Mouse (Mus musculus): ENCODE measurements around the gene Abhd17a. TPM values are rescaled to one million over a fixed set of nuclear protein-coding genes. Genes with fewer than 3 reads are reported as not detected.

Abhd17a gene
- polyA plus RNA-seq, 1 experiment = 35.8 TPM

- H3K4me3 ChIP-seq (ENCODE audit: low read depth, low read length) = peak overlapping the region; percentile 53
- H3K9ac ChIP-seq (ENCODE audit: low read depth, poor library complexity, severe bottlenecking) = 0 out of 2 replicates have a peak overlapping the region, but pooled peaks have one; percentile 21
- H3K36me3 ChIP-seq (ENCODE audit: control insufficient read depth, insufficient read depth, low read length, poor library complexity, severe bottlenecking) = no peaks in the 10 kb centered on the region
- no peaks in the 10 kb centered on the region for H3K9me3 ChIP-seq (replicated peaks; ENCODE audit: control insufficient read depth, insufficient read depth, low read length, poor library complexity, severe bottlenecking)
- no peaks in the 10 kb centered on the region for H3K27me3 ChIP-seq (ENCODE audit: control insufficient read depth, insufficient read depth, low read length, poor library complexity, severe bottlenecking)
- no peak for TF ChIP-seq EP300 (IDR thresholded peaks at IDR 0.05; ENCODE audit: insufficient read depth, low read depth, low read length)
- no peak for TF ChIP-seq CTCF (IDR thresholded peaks at IDR 0.05; ENCODE audit: low read depth, low read length)
- TF ChIP-seq POLR2A (IDR thresholded peaks at IDR 0.05; ENCODE audit: insufficient read depth, low read length) = no peak
- no peak overlapping the region for H3K27ac ChIP-seq (ENCODE audit: insufficient read depth, low read length)
- no peaks in the 10 kb centered on the region for H3K4me1 ChIP-seq (ENCODE audit: control insufficient read depth, insufficient read depth, low read length)
These were observed 54.4 kb downstream of the Abhd17a start for GRCm38 (mm10) chr10:80535711-80536110.

GRCm38 (mm10) chr10:80535071-80535470 lies 55.1 kb downstream of the Abhd17a start:
- Histone ChIP-seq H3K9ac (ENCODE audit: low read depth, poor library complexity, severe bottlenecking) (no peak overlapping the region), H3K4me1 (ENCODE audit: control insufficient read depth, insufficient read depth, low read length) (no peaks in the 10 kb centered on the region), H3K9me3 (replicated peaks; ENCODE audit: control insufficient read depth, insufficient read depth, low read length, poor library complexity, severe bottlenecking) (no peaks in the 10 kb centered on the region), H3K27me3 (ENCODE audit: control insufficient read depth, insufficient read depth, low read length, poor library complexity, severe bottlenecking) (no peaks in the 10 kb centered on the region), H3K36me3 (ENCODE audit: control insufficient read depth, insufficient read depth, low read length, poor library complexity, severe bottlenecking) (no peaks in the 10 kb centered on the region), H3K27ac (ENCODE audit: insufficient read depth, low read length) (no peak overlapping the region), H3K4me3 (ENCODE audit: low read depth, low read length) (peak overlapping the region; percentile 45)
- TF ChIP-seq POLR2A (IDR thresholded peaks at IDR 0.05; ENCODE audit: insufficient read depth, low read length) (no peak), EP300 (IDR thresholded peaks at IDR 0.05; ENCODE audit: insufficient read depth, low read depth, low read length) (no peak), CTCF (IDR thresholded peaks at IDR 0.05; ENCODE audit: low read depth, low read length) (no peak)

- Histone ChIP-seq H3K4me3 (ENCODE audit: low read depth, low read length) (no peak overlapping the region), H3K4me1 (ENCODE audit: control insufficient read depth, insufficient read depth, low read length) (no peaks in the 10 kb centered on the region), H3K27me3 (ENCODE audit: control insufficient read depth, insufficient read depth, low read length, poor library complexity, severe bottlenecking) (no peaks in the 10 kb centered on the region), H3K27ac (ENCODE audit: insufficient read depth, low read length) (no peak overlapping the region), H3K36me3 (ENCODE audit: control insufficient read depth, insufficient read depth, low read length, poor library complexity, severe bottlenecking) (no peaks in the 10 kb centered on the region), H3K9me3 (replicated peaks; ENCODE audit: control insufficient read depth, insufficient read depth, low read length, poor library complexity, severe bottlenecking) (no peaks in the 10 kb centered on the region), H3K9ac (ENCODE audit: low read depth, poor library complexity, severe bottlenecking) (no peak overlapping the region)
- no peak for TF ChIP-seq POLR2A (IDR thresholded peaks at IDR 0.05; ENCODE audit: insufficient read depth, low read length)
- TF ChIP-seq CTCF (IDR thresholded peaks at IDR 0.05; ENCODE audit: low read depth, low read length) = no peak
- TF ChIP-seq EP300 (IDR thresholded peaks at IDR 0.05; ENCODE audit: insufficient read depth, low read depth, low read length) = no peak
These were observed 56.4 kb downstream of the Abhd17a start for GRCm38 (mm10) chr10:80533704-80534103.

Other genes starting within 250 kb of the Abhd17a start
- gene Adamtsl5, start 241.9 kb downstream of the Abhd17a start, polyA plus RNA-seq (2011; ENCODE audit: insufficient read depth, insufficient read length, low read depth, missing spikeins) = 3.8 and 5.4 TPM in 2 replicates
- 11.1 and 12.6 TPM in 2 replicates for gene Plk5, start 233.9 kb downstream of the Abhd17a start, polyA plus RNA-seq (2011; ENCODE audit: insufficient read depth, insufficient read length, low read depth, missing spikeins)
- gene Mex3d, start 202.7 kb downstream of the Abhd17a start, polyA plus RNA-seq (2011; ENCODE audit: insufficient read depth, insufficient read length, low read depth, missing spikeins) = 25.0 and 28.0 TPM in 2 replicates
- 81.3 and 84.8 TPM in 2 replicates for gene Mbd3, start 190.8 kb downstream of the Abhd17a start, polyA plus RNA-seq (2011; ENCODE audit: insufficient read depth, insufficient read length, low read depth, missing spikeins)
- gene Uqcr11, start 183.5 kb downstream of the Abhd17a start, polyA plus RNA-seq (2011; ENCODE audit: insufficient read depth, insufficient read length, low read depth, missing spikeins) = 199 and 223 TPM in 2 replicates
- gene Tcf3, start 156.7 kb downstream of the Abhd17a start, polyA plus RNA-seq (2011; ENCODE audit: insufficient read depth, insufficient read length, low read depth, missing spikeins) = 78.0 and 78.2 TPM in 2 replicates
- gene Onecut3, start 95.5 kb downstream of the Abhd17a start, polyA plus RNA-seq (2011; ENCODE audit: insufficient read depth, insufficient read length, low read depth, missing spikeins) = not detected in 2 replicates
- gene Atp8b3, start 51.2 kb downstream of the Abhd17a start, polyA plus RNA-seq (2011; ENCODE audit: insufficient read depth, insufficient read length, low read depth, missing spikeins) = 1.2 and 1.6 TPM in 2 replicates
- gene Rexo1, start 28.8 kb downstream of the Abhd17a start, polyA plus RNA-seq (2011; ENCODE audit: insufficient read depth, insufficient read length, low read depth, missing spikeins) = 29.5 and 32.8 TPM in 2 replicates
- gene Klf16, start 13.0 kb downstream of the Abhd17a start, polyA plus RNA-seq (2011; ENCODE audit: insufficient read depth, insufficient read length, low read depth, missing spikeins) = 24.9 TPM in 2 replicates
- gene Scamp4, start 12.5 kb upstream of the Abhd17a start, polyA plus RNA-seq (2011; ENCODE audit: insufficient read depth, insufficient read length, low read depth, missing spikeins) = 58.4 and 68.9 TPM in 2 replicates
- 3.6 and 5.4 TPM in 2 replicates for gene Adat3, start 12.5 kb upstream of the Abhd17a start, polyA plus RNA-seq (2011; ENCODE audit: insufficient read depth, insufficient read length, low read depth, missing spikeins)
- gene Gm49322, start 15.7 kb upstream of the Abhd17a start, polyA plus RNA-seq (2011; ENCODE audit: insufficient read depth, insufficient read length, low read depth, missing spikeins) = 2.4 and 2.8 TPM in 2 replicates
- gene Csnk1g2, start 32.5 kb upstream of the Abhd17a start, polyA plus RNA-seq (2011; ENCODE audit: insufficient read depth, insufficient read length, low read depth, missing spikeins) = 82.7 and 84.6 TPM in 2 replicates
- 45.6 and 47.1 TPM in 2 replicates for gene Btbd2, start 66.7 kb upstream of the Abhd17a start, polyA plus RNA-seq (2011; ENCODE audit: insufficient read depth, insufficient read length, low read depth, missing spikeins)
- 54.6 and 57.4 TPM in 2 replicates for gene Mknk2, start 87.8 kb upstream of the Abhd17a start, polyA plus RNA-seq (2011; ENCODE audit: insufficient read depth, insufficient read length, low read depth, missing spikeins)
- gene Mob3a, start 111.6 kb upstream of the Abhd17a start, polyA plus RNA-seq (2011; ENCODE audit: insufficient read depth, insufficient read length, low read depth, missing spikeins) = 17.5 and 19.8 TPM in 2 replicates
- gene Izumo4, start 111.8 kb upstream of the Abhd17a start, polyA plus RNA-seq (2011; ENCODE audit: insufficient read depth, insufficient read length, low read depth, missing spikeins) = 7.2 and 9.6 TPM in 2 replicates
- gene Ap3d1, start 151.9 kb upstream of the Abhd17a start, polyA plus RNA-seq (2011; ENCODE audit: insufficient read depth, insufficient read length, low read depth, missing spikeins) = 53.8 and 55.2 TPM in 2 replicates
- 42.6 and 48.3 TPM in 2 replicates for gene Dot1l, start 164.9 kb upstream of the Abhd17a start, polyA plus RNA-seq (2011; ENCODE audit: insufficient read depth, insufficient read length, low read depth, missing spikeins)
- 90.1 and 100 TPM in 2 replicates for gene Sf3a2, start 207.9 kb upstream of the Abhd17a start, polyA plus RNA-seq (2011; ENCODE audit: insufficient read depth, insufficient read length, low read depth, missing spikeins)
- gene Plekhj1, start 208.3 kb upstream of the Abhd17a start, polyA plus RNA-seq (2011; ENCODE audit: insufficient read depth, insufficient read length, low read depth, missing spikeins) = 73.5 and 81.6 TPM in 2 replicates
- 0.40 TPM in 1 of 2 replicates, not detected in the other for gene Amh, start 214.9 kb upstream of the Abhd17a start, polyA plus RNA-seq (2011; ENCODE audit: insufficient read depth, insufficient read length, low read depth, missing spikeins)
- gene Jsrp1, start 223.2 kb upstream of the Abhd17a start, polyA plus RNA-seq (2011; ENCODE audit: insufficient read depth, insufficient read length, low read depth, missing spikeins) = 0.85 TPM in 1 of 2 replicates, not detected in the other
- gene Oaz1, start 236.3 kb upstream of the Abhd17a start, polyA plus RNA-seq (2011; ENCODE audit: insufficient read depth, insufficient read length, low read depth, missing spikeins) = 471 and 498 TPM in 2 replicates

Data from ES-Bruce4 (cell line).